Mouse (Mus musculus) myocyte (in vitro differentiated cells): ENCODE data around the gene Pmpca.

ENCODE experiments used
- CEBPB ChIP-seq: IDR thresholded peaks from 2 replicates; pipeline ENCODE4 v1.6.1; 2011; ENCODE audit warnings: mild to moderate bottlenecking, moderate library complexity; ENCODE audit not compliant: poor library complexity, insufficient read depth, severe bottlenecking
- E2F4 ChIP-seq: IDR thresholded peaks from one replicate; pipeline ENCODE4 v1.6.1; 2011; ENCODE audit warnings: mild to moderate bottlenecking, control low read depth, moderate library complexity; ENCODE audit not compliant: insufficient read depth
- MYOD1 ChIP-seq, 3 experiments: IDR thresholded peaks; one replicate each; pipeline ENCODE4 v1.6.1; 2011; ENCODE audit warnings: control low read depth in 2 of 3, low read depth in 2 of 3, mild to moderate bottlenecking in 2 of 3, moderate library complexity in 1 of 3; ENCODE audit not compliant: insufficient read length in 2 of 3, control insufficient read depth in 1 of 3
- MYOG ChIP-seq, 3 experiments: IDR thresholded peaks; one replicate each; pipeline ENCODE4 v1.6.1; 2011; ENCODE audit warnings: control low read depth in 2 of 3, low read depth in 2 of 3, mild to moderate bottlenecking in 2 of 3; ENCODE audit not compliant: insufficient read length in 2 of 3, control insufficient read depth in 1 of 3, insufficient read depth in 1 of 3
- POLR2A ChIP-seq: IDR thresholded peaks from one replicate; pipeline ENCODE4 v1.6.1; 2011; ENCODE audit warnings: low read depth, mild to moderate bottlenecking, control low read depth, moderate library complexity; ENCODE audit not compliant: insufficient read length
- POLR2AphosphoS2 ChIP-seq: IDR thresholded peaks from one replicate; pipeline ENCODE4 v1.6.1; 2011; ENCODE audit warnings: low read depth, control low read depth; ENCODE audit not compliant: insufficient read length
- SRF ChIP-seq: IDR thresholded peaks from one replicate; pipeline ENCODE4 v1.6.1; 2011; ENCODE audit warnings: low read depth; ENCODE audit not compliant: control insufficient read depth, insufficient read length
- TCF12 ChIP-seq: IDR thresholded peaks from one replicate; pipeline ENCODE4 v1.6.1; 2011; ENCODE audit warnings: mild to moderate bottlenecking, control low read depth; ENCODE audit not compliant: poor library complexity, insufficient read depth, severe bottlenecking
- USF1 ChIP-seq: IDR thresholded peaks from one replicate; pipeline ENCODE4 v1.6.1; 2011; ENCODE audit warnings: low read depth, mild to moderate bottlenecking, control low read depth, moderate library complexity

- TF ChIP-seq POLR2A (peak; percentile 94), USF1 (no peak), CEBPB (no peak), TCF12 (no peak), POLR2AphosphoS2 (peak; percentile 95), MYOG (IDR thresholded peaks at IDR 0.05; ENCODE audit: control insufficient read depth in 1 of 3, insufficient read depth in 1 of 3, insufficient read length in 2 of 3, low read depth in 2 of 3) (peak in 2 of 3 experiments; percentile 25 to 41), SRF (no peak), MYOD1 (IDR thresholded peaks at IDR 0.05; ENCODE audit: control insufficient read depth in 1 of 3, insufficient read length in 2 of 3, low read depth in 2 of 3) (peak in 1 of 3 experiments; percentile 58), E2F4 (no peak)
Observed at GRCm38 (mm10) chr2:26389154-26389690, at the start of gene Pmpca, which contains the start of gene Entr1.
